Mouse (Mus musculus) testis, adult 2 months (tissue): ENCODE measurements around the gene Pagr1a.

ENCODE experiments used
- CTCF ChIP-seq: fragments of 200-500 bp; IDR thresholded peaks from 2 replicates; pipeline ENCODE4 v1.5.1; 2012; ENCODE audit warnings: low read depth, mild to moderate bottlenecking, inconsistent platforms, low read length, moderate library complexity; ENCODE audit not compliant: control insufficient read depth, insufficient read depth, insufficient replicate concordance
- POLR2A ChIP-seq: fragments of 200-500 bp; IDR thresholded peaks from 2 replicates; pipeline ENCODE4 v1.6.1; 2012; ENCODE audit warnings: low read depth, mild to moderate bottlenecking, inconsistent platforms, low read length, moderate library complexity; ENCODE audit not compliant: control insufficient read depth

- TF ChIP-seq CTCF (no peak), POLR2A (no peak)
Measured at GRCm38 (mm10) chr7:127014320-127014719, 2.8 kb downstream of the Pagr1a start, which contains the start of gene Mvp.
